Mouse (Mus musculus): ENCODE measurements around the gene Tnk2.

The Tnk2 gene

GRCm38 (mm10) chr16:32677903-32678302 is 34.2 kb downstream of the Tnk2 start:
- no peak for DNase-seq (ENCODE audit: low spot score in 2 of 2)

GRCm38 (mm10) chr16:32678812-32679211 is 35.1 kb downstream of the Tnk2 start:
- DNase-seq (ENCODE audit: low spot score in 2 of 2): no peak

- DNase-seq (ENCODE audit: low spot score in 2 of 2): no peak
Observed at GRCm38 (mm10) chr16:32679976-32680375, 36.3 kb downstream of the Tnk2 start.

- DNase-seq (ENCODE audit: low spot score in 2 of 2): no peak
Observed at GRCm38 (mm10) chr16:32680806-32681205, 37.1 kb downstream of the Tnk2 start.

GRCm38 (mm10) chr16:32682194-32682593 is 38.5 kb downstream of the Tnk2 start:
- DNase-seq (ENCODE audit: low spot score in 2 of 2): peak; percentile 61 to 74

GRCm38 (mm10) chr16:32682841-32683240 is 39.2 kb downstream of the Tnk2 start:
- no peak for DNase-seq (ENCODE audit: low spot score in 2 of 2)

- DNase-seq (ENCODE audit: low spot score in 2 of 2): peak; percentile 50 to 59
Observed at GRCm38 (mm10) chr16:32683343-32683742, 39.7 kb downstream of the Tnk2 start.

GRCm38 (mm10) chr16:32685405-32685804 is 41.7 kb downstream of the Tnk2 start:
- no peak for DNase-seq (ENCODE audit: low spot score in 2 of 2)

- no peak for DNase-seq (ENCODE audit: low spot score in 2 of 2)
Observed at GRCm38 (mm10) chr16:32685998-32686397, 42.3 kb downstream of the Tnk2 start.

- no peak for DNase-seq (ENCODE audit: low spot score in 2 of 2)
Observed at GRCm38 (mm10) chr16:32687221-32687620, 43.5 kb downstream of the Tnk2 start.

- no peak for DNase-seq (ENCODE audit: low spot score in 2 of 2)
Observed at GRCm38 (mm10) chr16:32688770-32689169, 45.1 kb downstream of the Tnk2 start.

- DNase-seq (ENCODE audit: low spot score in 2 of 2): peak in 1 of 2 experiments; percentile 53
Observed at GRCm38 (mm10) chr16:32689501-32689900, 45.8 kb downstream of the Tnk2 start.

GRCm38 (mm10) chr16:32696841-32697464 is 53.3 kb downstream of the Tnk2 start:
- no peak for DNase-seq (ENCODE audit: low spot score in 2 of 2)

GRCm38 (mm10) chr16:32697665-32698446 is 54.2 kb downstream of the Tnk2 start:
- DNase-seq (ENCODE audit: low spot score in 2 of 2): no peak

- no peak for DNase-seq (ENCODE audit: low spot score in 2 of 2)
Observed at GRCm38 (mm10) chr16:32698550-32698949, 54.9 kb downstream of the Tnk2 start.

GRCm38 (mm10) chr16:32703312-32703912 is 59.7 kb downstream of the Tnk2 start:
- DNase-seq (ENCODE audit: low spot score in 2 of 2): no peak

GRCm38 (mm10) chr16:32705606-32706005 is 61.9 kb downstream of the Tnk2 start:
- no peak for DNase-seq (ENCODE audit: low spot score in 2 of 2)

GRCm38 (mm10) chr16:32707111-32707823 is 63.6 kb downstream of the Tnk2 start:
- DNase-seq (ENCODE audit: low spot score in 2 of 2): no peak

- DNase-seq (ENCODE audit: low spot score in 2 of 2): no peak
Observed at GRCm38 (mm10) chr16:32707824-32708456, 64.3 kb downstream of the Tnk2 start.

- DNase-seq (ENCODE audit: low spot score in 2 of 2): no peak
Observed at GRCm38 (mm10) chr16:32708457-32709033, 64.9 kb downstream of the Tnk2 start.

GRCm38 (mm10) chr16:32709116-32709515 is 65.4 kb downstream of the Tnk2 start:
- no peak for DNase-seq (ENCODE audit: low spot score in 2 of 2)
